Mouse (Mus musculus): ENCODE measurements at regions not wholly inside any gene's neighbourhood (a gene's known extent, or its start where the extent isn't known, plus 50 kb on each side); places are given as distances from the start of the nearest gene placed in this dataset.

DNA sequence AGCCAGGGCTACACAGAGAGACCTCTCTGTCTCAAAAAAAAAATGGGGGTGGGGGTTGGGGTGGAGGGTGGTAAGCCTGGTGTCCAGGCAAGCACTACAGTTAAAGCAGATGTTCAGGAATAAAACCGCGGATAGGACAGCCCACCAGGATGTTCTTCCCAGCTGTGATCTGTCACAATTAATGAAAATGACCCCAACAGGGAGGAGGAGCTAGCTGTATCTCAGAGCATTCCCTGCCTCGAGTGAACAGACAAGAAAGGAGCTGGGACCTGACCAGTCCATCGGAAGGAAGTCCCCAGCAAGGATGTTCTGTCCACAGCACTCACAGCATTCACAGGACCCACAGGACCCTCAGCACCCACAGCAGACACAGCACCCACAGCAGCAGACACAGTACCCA lies 80.4 kb downstream of the Utp6 start:
- no peak for DNase-seq (ENCODE audit: low spot score in 2 of 2)

DNA sequence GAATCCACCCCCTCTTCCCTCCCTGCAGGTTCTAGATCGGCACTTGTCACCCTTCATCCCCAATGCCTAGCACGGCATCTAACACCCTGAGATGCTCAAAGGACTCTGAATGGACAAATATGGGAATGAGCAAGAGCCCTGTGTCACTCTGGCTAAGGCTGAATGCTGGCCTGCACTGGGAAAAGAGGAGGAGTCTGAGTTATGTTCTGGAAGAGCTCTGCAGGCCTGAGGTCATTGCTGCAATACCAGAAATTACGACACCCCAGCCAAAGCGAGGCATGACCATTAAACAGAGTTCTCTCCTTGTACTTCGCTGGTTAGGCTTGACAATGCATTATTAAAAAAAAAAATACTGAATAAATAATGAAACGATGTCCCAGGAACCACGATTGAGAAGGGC lies 84.1 kb downstream of the Utp6 start:
- no peak for DNase-seq (ENCODE audit: low spot score in 2 of 2)

DNA sequence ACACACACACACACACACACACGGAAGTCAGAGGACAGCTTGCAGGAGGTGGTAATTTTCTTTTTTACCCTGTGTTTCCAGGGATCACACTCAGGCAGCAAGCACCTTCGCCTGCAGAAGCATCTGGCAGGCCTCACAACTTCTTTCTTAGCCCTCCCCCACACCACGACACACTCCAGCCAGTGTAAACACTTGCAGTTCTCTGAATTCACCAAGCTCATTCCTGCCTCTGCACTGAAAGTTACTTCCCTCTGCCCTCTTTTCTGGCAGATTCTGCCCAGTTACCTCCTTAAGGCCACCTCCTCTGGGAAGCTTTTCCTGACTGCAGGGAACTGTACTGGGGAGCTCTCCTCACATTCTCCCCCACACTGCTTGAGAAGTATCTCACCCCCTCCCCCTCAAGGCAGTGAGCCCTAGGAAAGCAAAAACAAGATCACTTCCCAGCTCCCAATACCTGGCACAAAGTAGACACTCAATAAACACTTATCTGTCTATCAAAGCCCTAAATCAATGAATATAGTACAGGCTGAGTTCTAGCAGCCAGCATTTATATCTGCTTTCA lies 84.9 kb downstream of the Utp6 start:
- no peak for DNase-seq (ENCODE audit: low spot score in 2 of 2)

DNA sequence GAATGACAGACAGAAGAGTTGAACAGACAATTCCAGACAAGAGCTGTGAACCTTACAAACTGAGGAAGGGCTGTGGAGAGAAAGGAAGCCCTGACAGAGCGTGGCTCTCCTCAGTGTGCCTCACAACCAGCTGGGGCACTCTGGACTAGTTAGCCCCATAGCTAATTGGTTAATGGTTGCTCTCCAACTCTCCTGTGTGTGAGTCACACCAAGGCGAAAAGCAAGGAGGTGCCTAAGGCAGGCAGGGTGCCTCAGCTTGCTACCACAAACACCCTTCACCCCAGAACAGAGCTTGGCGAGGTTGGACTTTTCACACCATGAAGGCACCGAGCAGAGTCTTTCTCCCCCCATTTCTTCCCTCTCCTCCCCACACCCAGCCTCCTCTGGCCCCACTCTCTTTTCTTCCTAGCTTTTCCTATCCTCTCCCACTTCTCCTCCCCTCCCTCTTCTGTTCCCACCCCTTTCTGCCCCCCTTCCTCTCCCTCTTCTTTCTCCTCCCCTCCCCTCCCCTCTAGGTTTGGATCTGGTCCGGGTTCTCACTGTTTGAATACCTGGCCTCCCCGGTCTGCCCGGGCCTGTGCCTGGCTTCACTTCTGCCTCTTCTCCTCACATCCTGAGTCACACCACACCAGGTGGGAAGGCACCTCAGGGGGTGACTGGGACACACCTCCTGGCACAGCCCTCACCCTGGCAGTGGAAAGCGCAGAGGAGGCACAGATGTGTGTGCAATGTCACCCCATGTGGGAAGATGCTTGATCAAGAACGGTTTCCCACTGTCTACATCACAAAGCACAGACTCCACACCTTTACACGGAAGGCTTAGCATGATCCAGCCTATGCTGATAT lies 90.2 kb downstream of the Utp6 start:
- no peak for DNase-seq (ENCODE audit: low spot score in 2 of 2)

DNA sequence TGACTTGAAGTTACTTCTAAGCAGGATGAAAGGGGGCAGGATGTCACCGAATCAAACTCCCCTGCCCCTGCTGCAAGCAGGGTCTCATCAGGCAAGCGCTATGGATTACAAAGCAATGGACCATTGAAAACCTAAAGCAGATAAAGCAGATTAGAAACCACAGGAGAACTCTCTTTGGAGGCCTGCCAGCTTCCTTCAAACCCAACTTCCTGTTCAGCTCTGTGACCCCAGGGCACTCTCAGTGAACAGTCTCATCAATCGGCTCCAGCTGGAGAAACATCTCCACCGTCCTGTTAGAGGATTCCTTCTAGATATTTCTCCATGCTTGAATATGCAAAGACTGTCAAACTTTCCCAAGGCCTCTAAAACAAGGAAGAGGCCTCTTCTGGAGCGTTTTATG lies 92.0 kb downstream of the Utp6 start:
- DNase-seq (ENCODE audit: low spot score in 2 of 2), result no peak

DNA sequence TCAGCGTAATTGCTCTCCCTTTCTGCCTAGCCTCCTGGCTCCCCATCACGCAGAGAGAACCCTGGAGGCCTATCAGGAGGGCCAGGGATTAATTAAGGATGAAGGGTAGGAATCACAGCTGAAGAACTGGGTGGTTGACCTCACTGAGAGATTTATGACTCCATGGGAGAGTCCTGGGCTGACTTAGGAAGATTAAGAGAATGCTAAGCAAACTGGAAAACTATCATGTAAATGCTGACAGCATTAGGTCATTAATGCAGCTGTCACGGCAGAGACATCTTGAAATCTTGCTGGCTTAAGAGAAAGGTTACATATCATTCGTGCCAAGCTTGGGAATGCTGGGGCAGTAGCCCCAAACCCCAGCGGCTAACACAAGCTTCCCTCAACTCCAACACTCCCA lies 93.2 kb downstream of the Utp6 start:
- DNase-seq (ENCODE audit: low spot score in 2 of 2), result no peak

DNA sequence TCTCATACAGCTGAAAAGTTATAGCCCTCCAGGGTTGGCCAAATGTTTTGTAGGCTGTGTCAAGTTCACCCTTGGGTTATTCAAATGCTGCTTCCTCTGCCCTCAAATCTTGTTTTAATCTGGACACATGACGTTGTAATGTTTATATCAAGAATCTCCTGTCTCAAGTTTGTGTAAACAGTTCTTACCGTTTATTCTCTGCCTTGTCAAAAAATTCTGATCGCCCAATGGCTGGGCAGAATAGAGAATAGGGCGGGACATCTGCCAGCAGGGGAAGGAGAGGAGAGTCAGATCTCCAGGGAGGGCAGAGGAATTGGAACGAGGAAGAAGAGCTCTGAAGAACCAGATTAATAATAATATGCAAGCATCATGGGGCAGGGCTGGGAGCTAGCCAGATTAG lies 97.4 kb downstream of the Utp6 start:
- no peak for DNase-seq (ENCODE audit: low spot score in 2 of 2)

DNA sequence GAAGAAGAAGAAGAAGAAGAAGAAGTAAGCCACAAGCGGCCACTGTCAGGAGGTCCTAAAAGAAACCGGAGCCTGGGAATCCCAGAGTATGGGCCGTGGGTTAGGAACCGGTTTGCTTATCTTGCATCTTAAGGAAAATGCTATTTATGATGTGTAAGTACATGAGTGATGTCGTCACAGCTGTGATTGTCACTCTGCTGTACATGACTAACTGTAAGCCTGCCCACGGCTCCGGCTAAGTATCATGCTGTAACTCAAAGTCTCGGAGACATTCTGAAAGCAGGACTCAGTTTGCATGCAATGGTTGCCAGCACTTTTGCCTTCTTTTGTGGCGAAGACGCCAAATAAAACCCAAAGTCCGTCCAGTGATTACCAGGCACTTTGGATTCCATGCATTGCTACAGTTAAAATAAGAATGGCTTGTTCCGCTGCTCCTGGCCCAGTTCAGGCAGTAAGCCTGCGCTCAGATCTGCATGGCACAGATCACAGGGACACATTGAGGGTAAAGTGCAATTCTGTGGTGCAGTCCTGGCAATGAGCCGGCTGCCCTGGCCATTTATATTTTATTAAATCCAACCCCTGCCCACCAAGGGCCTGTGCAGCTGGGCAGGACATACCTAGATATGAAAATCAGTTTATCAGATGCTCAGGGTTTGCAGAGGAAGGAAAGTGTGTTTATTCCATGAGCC lies 98.6 kb downstream of the Utp6 start:
- no peak for DNase-seq (ENCODE audit: low spot score in 2 of 2)

DNA sequence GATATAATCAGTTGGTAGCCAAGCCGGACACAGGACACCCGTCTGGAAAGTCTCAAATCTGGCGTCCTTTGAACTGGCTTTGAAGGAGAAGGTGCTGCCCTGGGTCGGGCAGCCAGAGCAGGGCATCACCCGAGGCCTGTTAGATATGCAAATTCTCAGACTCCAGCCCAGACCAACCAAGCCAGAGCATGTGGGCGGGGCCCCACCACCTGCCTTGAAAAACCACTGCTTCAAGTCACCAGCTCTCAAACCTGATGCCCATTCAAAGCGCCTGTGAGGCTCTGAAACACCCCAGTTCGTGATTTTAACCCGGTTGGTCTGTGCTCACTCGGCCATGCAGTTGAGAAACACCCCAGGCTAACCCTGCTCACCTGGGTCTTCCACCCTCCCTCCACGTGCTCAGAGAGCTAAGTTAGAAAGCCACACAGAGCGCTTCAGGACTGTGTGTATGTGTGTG lies 101.6 kb downstream of the Utp6 start:
- DNase-seq (ENCODE audit: low spot score in 2 of 2), result no peak

DNA sequence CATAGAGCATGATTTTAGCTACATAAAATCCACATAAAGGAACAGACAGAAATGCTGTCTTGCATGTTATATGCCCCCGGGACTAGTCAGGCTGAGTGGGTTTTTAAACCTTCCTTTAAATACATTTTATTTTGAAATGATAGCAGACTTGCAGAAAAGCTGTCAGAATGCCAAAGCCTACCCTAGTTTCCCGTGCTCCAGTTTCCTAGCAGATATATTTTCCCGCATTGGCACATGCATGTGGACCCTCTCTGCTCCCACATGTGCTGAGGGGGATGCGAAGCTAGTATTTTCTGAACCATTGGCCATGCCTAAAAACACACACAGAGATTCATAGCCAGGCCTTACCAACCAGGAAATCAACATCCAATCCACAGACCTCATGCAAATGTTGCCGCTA lies 105.8 kb downstream of the Utp6 start:
- DNase-seq (ENCODE audit: low spot score in 2 of 2), result peak; percentile 9 to 27

DNA sequence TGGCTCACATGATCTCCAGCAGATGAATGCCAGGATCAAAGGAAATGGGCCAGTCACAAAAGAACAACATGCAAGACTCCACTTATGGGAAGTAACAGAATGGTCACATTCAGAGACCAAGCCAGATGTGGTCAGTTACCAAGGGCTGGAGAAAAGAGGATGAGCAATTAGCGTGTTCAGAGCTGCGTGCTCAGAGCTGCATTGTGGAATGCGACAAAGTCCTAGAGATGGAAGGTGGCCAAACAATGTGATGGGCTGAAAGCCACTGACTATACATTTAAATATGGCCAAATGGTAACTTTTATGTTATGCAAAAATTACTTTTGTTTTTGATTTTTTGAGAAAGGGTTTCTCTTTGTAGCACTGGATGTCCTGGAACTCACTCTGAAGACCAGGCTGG lies 112.6 kb downstream of the Utp6 start:
- DNase-seq (ENCODE audit: low spot score in 2 of 2), result no peak

DNA sequence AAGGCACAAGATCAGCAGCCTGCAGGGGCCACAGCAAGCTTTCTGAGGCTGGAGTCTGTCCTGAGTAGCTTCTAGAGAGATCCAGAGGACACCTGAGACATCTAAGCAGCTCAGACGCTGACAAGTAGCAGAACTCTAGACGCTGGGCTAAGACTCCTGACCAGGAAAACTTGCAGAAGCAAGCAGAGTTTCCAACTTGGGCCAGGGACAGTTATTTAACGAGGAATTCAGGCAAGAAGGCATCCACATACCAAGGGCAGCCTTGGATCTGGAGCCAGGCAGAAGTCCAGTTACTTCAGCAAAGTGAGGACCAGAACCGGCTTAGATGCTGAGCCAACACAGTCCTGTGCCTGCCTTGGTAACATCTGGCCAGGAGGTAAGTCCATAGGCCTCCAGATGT lies 117.8 kb downstream of the Utp6 start:
- no peak for DNase-seq (ENCODE audit: low spot score in 2 of 2)

DNA sequence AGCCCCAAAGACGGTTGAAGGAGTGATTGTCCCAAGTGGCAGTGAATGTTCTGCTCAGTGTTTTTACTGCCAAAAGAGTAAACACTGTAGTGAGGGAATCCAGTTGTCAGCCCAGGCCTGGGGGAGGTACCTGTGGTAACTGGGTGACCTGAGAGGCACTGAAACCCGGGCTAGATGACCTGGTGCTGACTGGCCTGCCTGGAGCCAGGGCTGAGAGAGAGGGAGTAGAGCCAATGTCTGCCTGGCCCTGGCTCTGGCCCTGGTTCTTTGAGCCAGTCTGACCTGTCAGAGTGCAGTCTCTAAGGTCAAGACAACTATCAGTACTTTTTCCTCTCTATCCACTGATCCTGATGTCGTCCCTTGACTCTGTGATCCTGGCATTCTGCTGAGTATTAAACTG lies 119.2 kb downstream of the Utp6 start:
- no peak for DNase-seq (ENCODE audit: low spot score in 2 of 2)

DNA sequence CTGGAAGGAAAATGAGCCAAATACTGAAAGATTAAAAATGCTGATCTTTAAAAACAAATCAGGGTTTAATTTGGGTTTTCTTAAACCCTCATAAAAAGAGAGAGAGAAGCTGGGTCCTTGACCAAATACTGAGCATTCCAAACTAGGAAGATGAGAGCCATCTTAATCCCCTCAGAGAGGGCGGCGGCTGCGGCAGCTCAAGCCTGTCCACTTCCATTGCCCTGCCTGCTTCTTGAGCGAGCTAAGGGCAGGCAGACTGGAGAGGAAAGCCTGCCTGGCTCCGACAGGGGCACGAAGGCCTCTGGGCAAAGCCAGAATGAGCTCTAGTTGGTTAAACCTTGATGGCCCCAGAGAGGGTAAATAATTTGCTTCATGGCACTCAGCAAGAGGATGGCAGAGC lies 122.2 kb downstream of the Utp6 start:
- no peak for DNase-seq (ENCODE audit: low spot score in 2 of 2)

DNA sequence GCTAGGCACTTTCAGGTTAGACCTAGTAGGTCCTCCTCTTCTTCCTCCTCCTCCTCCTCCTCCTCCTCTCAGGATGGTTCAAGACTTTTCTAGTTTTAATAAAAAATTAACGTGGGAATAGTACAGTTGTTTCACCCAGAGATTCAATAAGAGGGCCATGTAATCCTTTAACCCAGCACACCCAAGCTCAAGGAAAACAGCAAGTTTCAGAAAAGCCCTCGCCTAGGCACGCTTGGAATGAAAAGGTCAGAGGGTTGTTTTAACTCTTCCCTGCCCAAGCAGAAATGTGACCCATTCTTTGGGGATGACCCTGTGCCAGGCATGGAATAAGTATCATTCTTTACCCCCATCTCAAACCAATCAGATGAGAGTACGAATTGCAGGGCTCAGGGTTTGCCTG lies 124.1 kb downstream of the Utp6 start:
- no peak for DNase-seq (ENCODE audit: low spot score in 2 of 2)

DNA sequence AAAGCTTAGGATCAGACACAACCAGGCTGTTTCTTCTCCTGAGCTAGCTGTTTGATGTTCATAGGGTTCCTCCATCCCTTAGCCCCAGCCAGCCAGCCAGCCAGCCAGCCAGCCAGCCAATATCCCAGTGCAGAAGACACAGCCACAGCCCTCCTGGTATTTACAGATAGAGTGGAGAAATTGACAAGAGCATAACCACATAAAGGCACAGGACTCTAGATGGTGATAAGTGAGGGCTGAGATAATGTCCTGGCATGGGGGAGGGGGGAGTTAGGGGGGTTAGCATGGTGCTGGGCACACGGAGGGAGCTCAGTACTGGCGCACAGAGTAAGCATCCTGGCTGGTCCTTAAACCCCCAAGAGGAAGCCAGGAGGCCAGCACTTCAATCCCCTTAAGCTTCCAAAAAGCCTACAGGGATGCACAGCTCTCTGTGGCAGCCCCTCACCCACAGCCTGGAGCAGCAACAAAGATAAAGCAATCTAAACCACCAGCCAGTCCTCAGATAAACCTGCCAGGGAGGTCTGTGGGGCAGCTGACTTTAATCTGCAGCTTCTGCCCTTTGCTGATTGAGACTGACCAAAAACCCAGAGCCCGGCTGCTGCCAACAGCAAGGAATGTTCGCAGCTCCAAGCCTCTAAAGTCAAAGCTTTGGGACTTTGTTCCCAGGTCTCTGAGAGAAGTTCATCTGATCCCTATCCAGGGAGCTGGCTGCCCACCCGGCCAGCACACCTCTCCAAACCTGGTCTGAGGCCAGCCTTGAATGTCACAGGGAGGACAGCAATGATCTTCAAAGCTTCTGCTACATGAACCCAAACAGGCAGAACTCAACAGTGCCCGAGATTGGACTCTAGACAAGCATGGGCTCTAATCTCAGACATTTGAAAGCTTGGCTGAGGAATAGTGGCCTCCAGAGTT lies 124.9 kb downstream of the Utp6 start:
- DNase-seq (ENCODE audit: low spot score in 2 of 2), result no peak

DNA sequence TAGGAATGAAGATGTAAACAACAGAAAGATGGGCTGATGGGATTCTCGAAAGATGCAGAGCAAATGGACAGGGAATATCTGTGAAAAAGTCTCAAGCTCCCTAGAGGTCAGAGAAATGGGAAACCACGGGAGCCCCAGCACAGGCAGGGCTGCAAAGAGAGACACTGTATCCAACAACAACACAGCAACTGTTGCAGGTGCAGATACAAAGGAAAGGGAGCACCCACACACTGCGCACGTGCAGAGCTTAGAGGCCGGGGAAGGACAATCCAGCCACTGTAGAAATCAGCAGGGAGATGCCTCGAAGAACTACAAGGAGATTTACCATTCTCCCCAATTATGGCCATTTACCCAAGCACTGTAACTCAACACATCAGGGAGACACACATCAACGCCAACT lies 126.3 kb downstream of the Utp6 start:
- no peak for DNase-seq (ENCODE audit: low spot score in 2 of 2)

DNA sequence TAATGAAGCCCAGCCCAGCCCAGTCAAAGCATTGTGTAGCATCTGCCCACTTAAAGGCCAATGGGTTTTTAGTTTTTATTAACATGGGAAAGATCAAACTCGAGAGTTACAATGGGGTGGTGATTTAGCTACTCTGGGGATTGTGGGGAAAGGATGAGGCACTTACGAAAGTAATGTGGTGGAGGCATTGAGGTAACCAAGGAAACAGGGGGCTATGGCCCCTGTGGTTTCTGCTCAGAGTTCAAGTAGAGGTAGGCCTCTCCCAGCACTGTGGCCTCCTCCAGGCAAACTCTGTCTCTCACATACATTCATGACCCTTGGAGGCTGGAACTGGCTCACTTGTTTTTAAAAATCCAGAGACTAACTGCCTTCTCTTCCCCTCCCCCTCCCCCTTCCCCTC lies 128.4 kb downstream of the Utp6 start:
- no peak for DNase-seq (ENCODE audit: low spot score in 2 of 2)

DNA sequence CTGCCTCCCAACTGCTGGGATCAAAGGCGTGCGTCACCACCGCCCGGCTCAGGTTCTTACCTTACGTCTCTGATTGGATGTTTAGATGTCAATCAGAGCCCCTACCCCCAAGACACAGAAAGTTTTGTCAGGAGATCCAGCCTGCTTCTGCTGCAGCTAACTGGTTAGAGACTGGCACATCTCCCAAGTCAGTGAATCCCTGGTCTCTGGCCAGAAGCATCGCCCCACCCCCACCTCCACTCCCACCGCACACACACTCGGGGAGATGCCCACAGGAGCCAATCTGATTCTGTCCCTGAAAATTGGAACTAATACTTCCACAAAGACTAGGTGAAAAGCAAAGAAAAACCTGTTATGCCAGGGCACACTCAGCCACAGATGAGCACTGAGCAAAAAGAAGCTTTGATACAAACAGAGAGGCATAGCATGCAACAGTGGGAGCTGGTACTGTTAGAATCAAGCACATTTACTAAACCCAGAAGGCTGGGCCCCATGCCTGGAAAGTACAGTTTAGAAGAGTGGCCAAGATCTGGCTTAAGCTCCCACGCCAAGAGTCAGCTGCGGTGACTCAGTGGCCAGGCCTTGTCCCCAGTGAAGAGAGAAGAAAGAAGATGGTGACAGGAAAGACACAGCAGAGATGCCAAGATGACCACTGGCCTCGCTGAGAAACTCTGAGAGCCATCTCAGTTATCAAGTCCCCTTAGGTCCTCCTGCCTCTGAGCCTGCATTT lies 130.4 kb downstream of the Utp6 start:
- DNase-seq (ENCODE audit: low spot score in 2 of 2), result no peak

DNA sequence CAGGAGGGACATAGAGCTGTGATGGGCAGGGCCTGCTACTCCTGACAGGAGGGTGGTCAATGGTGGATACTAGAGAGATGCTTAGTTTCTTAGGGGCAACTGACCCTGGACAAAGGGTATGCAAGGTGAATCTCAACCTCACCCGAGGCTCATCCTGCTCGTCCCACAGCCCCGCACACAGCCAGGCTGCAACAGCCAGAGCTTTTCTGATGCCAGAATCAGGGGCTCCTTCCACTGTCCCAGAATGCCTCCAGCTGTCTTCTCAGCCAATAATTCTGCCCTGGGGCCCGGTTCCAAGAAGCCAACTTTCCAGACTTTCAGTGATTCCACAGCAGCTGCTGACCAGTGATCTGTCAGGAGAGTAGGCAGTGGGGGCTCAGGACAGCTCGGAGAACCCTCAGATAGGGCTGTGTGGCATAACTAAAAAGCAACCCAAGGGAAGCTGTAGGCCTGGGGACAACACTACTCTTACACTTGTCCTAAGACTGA lies 131.6 kb downstream of the Utp6 start:
- DNase-seq (ENCODE audit: low spot score in 2 of 2), result no peak

DNA sequence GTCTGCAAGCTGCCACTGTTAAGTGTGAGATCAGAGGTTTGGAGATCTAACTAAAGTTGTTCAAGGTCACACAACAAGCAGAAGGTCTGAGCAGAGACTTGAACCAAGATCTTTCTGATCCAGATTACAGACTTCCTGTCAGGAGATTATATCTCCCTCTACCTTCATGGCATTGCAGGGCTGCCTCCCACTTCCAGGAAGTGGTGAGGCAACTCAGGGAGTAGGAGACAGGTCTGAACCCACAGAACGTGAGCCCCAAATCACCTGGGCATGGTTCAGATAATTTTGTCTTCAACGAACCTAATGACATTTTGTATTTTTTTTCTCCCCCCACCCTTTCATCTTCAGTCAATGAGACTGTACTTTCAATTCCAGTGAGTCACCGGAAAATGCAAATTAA lies 135.2 kb downstream of the Utp6 start:
- DNase-seq (ENCODE audit: low spot score in 2 of 2), result no peak
